Mouse (Mus musculus) small intestine, adult 2 months (tissue): ENCODE measurements around the gene Gm17324. TPM values are rescaled to one million over a fixed set of nuclear protein-coding genes. Genes with fewer than 3 reads are reported as not detected.
"Not testable (repeated sequence)": the region's sequence is repeated elsewhere in the genome, so short reads cannot be mapped to it uniquely, and the experiment has no call there.

ENCODE experiments used
- H3K27ac ChIP-seq: fragments of 200-500 bp; 2 replicates; pipeline ENCODE4 v1.5.1; 2012; ENCODE audit warnings: low read depth, low read length, control low read depth, inconsistent platforms; ENCODE audit not compliant: insufficient read depth
- H3K27me3 ChIP-seq: fragments of 200-500 bp; 2 replicates; pipeline ENCODE4 v1.6.1; 2012; ENCODE audit warnings: mild to moderate bottlenecking, moderate library complexity, low read length, inconsistent platforms; ENCODE audit not compliant: control insufficient read depth, insufficient read depth
- H3K36me3 ChIP-seq: fragments of 200-500 bp; 2 replicates; pipeline ENCODE4 v1.6.1; 2012; ENCODE audit warnings: mild to moderate bottlenecking, low read length, control low read depth, inconsistent platforms; ENCODE audit not compliant: control insufficient read depth, insufficient read depth
- H3K4me1 ChIP-seq: fragments of 200-500 bp; 2 replicates; pipeline ENCODE4 v1.6.1; 2012; ENCODE audit warnings: low read length, inconsistent platforms, mixed read lengths; ENCODE audit not compliant: control insufficient read depth, insufficient read depth, insufficient read length
- H3K4me3 ChIP-seq: fragments of 200-500 bp; 2 replicates; pipeline ENCODE4 v1.5.1; 2012; ENCODE audit warnings: low read depth, mild to moderate bottlenecking, control low read depth, inconsistent platforms, low read length, moderate library complexity
- CTCF ChIP-seq: fragments of 200-500 bp; IDR thresholded peaks from 2 replicates; pipeline ENCODE4 v1.5.1; 2012; ENCODE audit warnings: low read depth, mild to moderate bottlenecking, control low read depth, inconsistent platforms, low read length, moderate library complexity, mixed read lengths; ENCODE audit not compliant: insufficient replicate concordance, insufficient read length; ENCODE audit errors: extremely low read depth
- POLR2A ChIP-seq: fragments of 200-500 bp; IDR thresholded peaks from 2 replicates; pipeline ENCODE4 v1.6.1; 2012; ENCODE audit warnings: low read depth, mild to moderate bottlenecking, control low read depth, inconsistent platforms, low read length, moderate library complexity
- WGBS: fragments of 180-500 bp; shearing (Covaris S2); methylation state at CpG from one replicate; pipeline ENCODE4 v1.1.7; 2018; 5-methylcytosine and 5-hydroxymethylcytosine counted together
- polyA plus RNA-seq: library from polyadenylated mRNA; depleted of rRNA; stranded (reverse); fragments of >200 nt; gene quantifications from 2 replicates; pipeline ENCODE4 v1.2.3, GENCODE M21; 2012

The Gm17324 gene
- polyA plus RNA-seq, 1 experiment, result not detected

DNA sequence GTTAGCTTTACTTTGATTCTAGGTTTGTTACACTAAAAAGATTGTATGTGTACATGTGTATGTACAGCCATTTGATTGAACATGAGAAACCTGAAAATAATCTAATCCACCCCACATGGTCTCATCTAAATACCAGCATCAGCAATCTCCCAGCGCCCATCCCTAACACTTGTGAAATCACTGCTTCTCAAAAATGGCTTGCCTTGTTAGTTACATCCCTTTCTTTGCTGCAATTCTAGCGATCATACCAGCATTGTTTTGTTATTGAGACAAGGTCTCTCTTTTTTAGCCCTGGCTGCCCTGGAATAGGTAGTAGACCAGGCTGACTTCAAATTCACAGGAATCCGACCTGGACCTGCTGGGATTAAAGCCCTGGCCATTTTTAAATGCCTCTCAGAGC is 33.8 kb upstream of the Gm17324 start:
- WGBS, result 25% methylated on average over 3 of the region's 3 CpGs
- Histone ChIP-seq H3K4me3 (peak overlapping the region; percentile 98), H3K4me1 (peaks cover 3% of the 10 kb centered on the region; the same call in 1 of the 2 replicates), H3K36me3 (peaks cover 23% of the 10 kb centered on the region), H3K27me3 (no peaks in the 10 kb centered on the region), H3K27ac (peak overlapping the region; percentile 94)
- TF ChIP-seq POLR2A, result no peak
- no peak for TF ChIP-seq CTCF

DNA sequence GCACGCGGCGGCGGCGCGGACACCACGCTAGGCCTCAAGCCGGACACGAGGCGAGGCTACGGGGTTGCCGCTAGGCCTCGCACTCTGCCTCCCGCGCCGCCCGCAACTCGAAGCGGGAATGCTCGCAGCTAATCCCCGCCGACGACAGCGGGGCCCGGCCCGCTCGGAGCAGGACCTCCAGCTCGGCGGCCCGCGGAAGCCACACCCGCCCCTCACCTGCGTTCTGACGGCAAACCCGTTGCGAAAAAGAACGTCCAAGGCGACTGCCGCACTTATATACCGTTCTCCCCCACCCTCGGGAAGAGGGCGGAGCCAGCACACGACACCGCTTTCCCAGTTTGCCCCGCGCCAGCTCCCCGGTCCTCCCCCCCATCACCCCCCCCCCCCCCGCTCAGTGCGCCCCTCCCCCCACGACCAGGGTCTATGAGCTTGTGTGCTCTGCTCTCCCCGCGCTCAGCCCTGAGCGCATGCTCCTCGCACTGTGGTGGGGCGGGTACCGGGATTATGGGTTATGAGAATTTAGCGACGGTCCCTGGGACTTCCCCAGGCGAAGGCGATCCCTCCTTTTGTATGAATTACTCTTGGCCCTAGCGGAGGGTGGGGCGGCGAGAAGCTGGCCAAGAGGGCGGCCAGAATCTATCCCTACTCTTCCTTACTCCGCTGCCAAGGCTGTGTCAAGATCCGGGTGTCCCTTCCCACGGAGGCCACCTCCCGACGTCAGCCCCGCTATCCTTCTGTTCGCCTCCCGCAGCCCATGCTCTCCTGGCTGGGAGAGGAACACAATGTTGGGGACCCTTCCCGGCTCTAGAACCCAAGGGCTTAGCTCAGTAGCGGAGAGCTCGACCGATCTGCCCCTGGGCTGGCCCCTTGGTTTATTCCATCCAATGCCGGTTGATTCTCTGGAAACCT is 33.1 kb upstream of the Gm17324 start:
- Histone ChIP-seq H3K27me3 (no peaks in the 10 kb centered on the region), H3K27ac (peak overlapping the region; percentile 98), H3K4me3 (peak overlapping the region; percentile 98), H3K4me1 (peaks cover 3% of the 10 kb centered on the region; the same call in 1 of the 2 replicates), H3K36me3 (peaks cover 28% of the 10 kb centered on the region)
- TF ChIP-seq POLR2A, result peak; percentile 99
- no peak for TF ChIP-seq CTCF
- under 1% methylated on average over 76 of the region's 77 CpGs for WGBS

DNA sequence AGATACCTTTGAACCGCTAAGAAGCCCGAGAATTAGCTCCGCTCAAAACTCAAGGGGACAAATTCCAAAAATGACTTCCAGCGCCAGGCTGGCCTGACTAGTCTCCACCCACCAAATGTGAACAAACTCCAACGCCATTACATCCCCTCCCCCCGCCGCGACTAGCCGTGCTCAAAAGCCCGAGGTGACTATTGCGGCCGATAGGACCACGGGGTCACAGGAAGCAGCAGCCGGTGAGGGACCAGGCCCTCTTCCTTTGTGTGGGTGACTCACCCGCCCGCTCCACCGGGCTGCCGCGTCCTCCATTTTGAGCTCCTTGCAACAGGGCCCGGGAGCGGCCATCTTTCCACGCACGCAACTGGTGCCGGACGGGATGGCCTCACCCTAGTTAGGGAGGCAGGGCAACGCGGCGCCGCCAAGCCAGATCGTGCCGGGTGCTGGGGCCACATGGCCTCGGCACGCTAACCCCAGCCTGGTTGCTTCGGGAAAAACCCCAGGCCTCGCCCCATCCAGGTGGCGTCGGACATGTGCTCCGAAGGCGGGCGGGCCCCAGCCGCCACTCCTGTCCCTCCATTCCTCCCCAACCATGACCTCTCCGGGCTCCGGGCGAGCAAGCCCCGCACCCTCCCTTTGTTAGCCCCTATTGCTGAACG is 32.2 kb upstream of the Gm17324 start:
- Histone ChIP-seq H3K4me1 (peaks cover 3% of the 10 kb centered on the region; the same call in 1 of the 2 replicates), H3K4me3 (peak overlapping the region; percentile 98), H3K36me3 (peaks cover 35% of the 10 kb centered on the region), H3K27ac (peak overlapping the region; percentile 98), H3K27me3 (no peaks in the 10 kb centered on the region)
- TF ChIP-seq CTCF, result no peak
- TF ChIP-seq POLR2A, result peak; percentile 33; the same call in 1 of the 2 replicates
- under 1% methylated on average over 46 of the region's 46 CpGs for WGBS

DNA sequence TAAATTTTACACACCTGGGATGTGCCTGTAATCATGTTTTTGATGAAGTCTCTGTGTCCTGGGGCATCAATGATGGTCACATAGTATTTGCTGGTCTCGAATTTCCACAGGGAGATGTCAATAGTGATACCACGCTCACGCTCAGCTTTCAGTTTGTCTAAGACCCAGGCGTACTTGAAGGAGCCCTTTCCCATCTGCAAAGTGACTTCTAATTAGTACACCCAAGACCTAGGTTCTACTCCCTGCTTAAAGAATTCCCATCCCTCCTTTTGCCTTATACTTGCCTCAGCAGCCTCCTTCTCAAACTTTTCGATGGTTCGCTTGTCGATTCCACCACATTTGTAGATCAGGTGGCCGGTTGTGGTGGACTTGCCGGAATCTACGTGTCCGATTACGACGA is 31.6 kb upstream of the Gm17324 start:
- H3K27ac ChIP-seq, result peak overlapping the region; percentile 98
- WGBS, result 1% methylated on average over 13 of the region's 13 CpGs
- not testable (repeated sequence) for H3K27me3 ChIP-seq, H3K4me1 ChIP-seq
- H3K4me3 ChIP-seq, result peak overlapping the region; percentile 98
- peaks cover 36% of the 10 kb centered on the region for H3K36me3 ChIP-seq

DNA sequence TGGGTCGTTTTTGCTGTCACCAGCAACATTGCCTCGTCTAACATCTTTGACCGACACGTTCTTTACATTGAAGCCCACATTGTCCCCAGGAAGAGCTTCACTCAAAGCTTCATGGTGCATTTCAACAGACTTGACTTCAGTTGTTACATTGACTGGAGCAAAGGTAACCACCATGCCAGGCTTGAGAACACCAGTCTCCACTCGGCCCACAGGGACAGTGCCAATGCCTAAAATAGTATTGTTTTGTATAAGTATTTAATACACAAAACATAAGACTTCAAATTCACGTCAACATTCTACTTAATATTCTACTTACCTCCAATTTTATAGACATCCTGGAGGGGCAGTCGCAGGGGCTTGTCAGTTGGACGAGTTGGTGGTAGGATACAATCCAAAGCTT is 30.7 kb upstream of the Gm17324 start:
- Histone ChIP-seq H3K36me3 (peaks cover 37% of the 10 kb centered on the region), H3K4me3 (peak overlapping the region; percentile 25)
- not testable (repeated sequence) for H3K4me1 ChIP-seq, H3K27ac ChIP-seq, H3K27me3 ChIP-seq
- WGBS, result 20% methylated on average over 8 of the region's 8 CpGs

DNA sequence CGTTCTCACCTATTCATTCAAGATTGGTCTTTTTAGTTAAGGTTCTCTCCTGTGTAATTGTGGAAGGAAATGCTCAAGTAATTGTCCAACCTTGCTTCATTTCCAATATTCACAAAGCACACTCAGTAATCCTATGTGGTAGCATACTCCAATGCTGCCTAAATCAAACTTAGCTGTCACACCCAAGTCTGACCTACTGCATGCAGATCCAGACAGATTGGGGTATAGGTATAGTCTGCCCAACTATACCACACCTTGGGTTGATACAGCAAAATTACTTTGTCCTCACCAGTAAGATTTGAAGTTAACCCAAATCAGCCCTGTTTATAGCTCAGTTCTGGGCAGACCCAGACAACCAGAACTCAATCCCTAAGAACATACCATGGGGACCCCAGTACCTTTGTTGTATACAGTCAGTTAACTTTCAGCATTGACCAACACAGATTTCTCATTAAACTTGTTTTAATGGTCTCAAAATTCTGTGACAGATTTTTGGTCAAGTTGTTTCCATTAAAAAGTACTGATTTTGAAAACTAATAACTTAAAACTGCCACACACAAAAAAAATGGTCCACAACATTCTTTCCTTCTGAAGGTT is 29.5 kb upstream of the Gm17324 start:
- H3K4me3 ChIP-seq, H3K27me3 ChIP-seq, H3K4me1 ChIP-seq, H3K27ac ChIP-seq: not testable (repeated sequence)
- peaks cover 43% of the 10 kb centered on the region for H3K36me3 ChIP-seq
- 45% methylated on average over 1 of the region's 1 CpGs for WGBS

DNA sequence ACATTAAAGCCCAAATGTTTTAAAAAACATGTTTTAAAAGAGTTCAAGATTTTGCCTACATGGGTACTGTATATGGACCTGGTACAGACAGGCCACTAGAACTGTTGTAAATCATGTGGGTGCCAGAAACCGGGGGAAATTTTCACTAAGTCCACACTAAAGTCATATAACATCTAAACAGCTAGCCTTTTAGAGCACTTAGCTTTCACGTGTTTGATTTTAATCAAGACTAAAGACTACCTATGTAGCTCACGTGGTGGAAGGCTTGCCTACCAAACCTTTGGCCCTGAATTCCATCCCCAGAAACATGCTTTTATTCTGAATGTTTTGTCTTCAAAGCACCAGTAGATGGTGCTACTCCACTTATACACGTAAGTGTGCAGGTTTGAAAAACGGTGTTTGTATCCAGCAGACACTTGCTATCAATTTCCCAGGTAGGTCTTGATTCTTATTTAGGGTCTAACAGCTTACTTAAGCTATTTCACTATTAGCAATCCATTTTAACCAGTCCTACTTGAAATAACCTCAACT is 28.5 kb upstream of the Gm17324 start:
- peaks cover 43% of the 10 kb centered on the region for H3K36me3 ChIP-seq
- 5% methylated on average over 5 of the region's 5 CpGs for WGBS
- H3K27ac ChIP-seq, result no peak overlapping the region

More for the DNA sequence above, 28.5 kb upstream of the Gm17324 start:
- TF ChIP-seq CTCF (no peak), POLR2A (no peak)
- no peaks in the 10 kb centered on the region for H3K4me1 ChIP-seq
- no peak overlapping the region for H3K4me3 ChIP-seq
- no peaks in the 10 kb centered on the region for H3K27me3 ChIP-seq
